Comparison of ENCODE assay signal across 9 mouse cellular contexts in genomic region chr8:47082201-47083027, GRCm38 (mm10).
DNase-seq lines count a peak whose midpoint lies in the region; ATAC-seq and TF ChIP-seq lines count a peak whose summit lies in the region.
"Had no signal": no experiment of that assay in that cellular context is flagged by ENCODE, and none has a peak within 500 bp of the region (broad histone marks: within the 10 kb centered on the region; RNA-seq: fewer than 3 reads in every experiment).

No protein-coding gene starts in this region.

- H3K27ac ChIP-seq in forebrain, postnatal 0 days (ENCODE audit: low read depth, low read length), result no peak overlapping the region
- no peak overlapping the region for H3K27ac ChIP-seq in forebrain, embryonic 12.5 days
- peak overlapping the region; percentile 20; the same call in 1 of the 2 replicates for H3K27ac ChIP-seq in lung, embryonic 16.5 days (ENCODE audit: low read length)
- H3K27ac ChIP-seq in intestine, postnatal 0 days (ENCODE audit: low read depth, low read length), result no peak overlapping the region

- H3K36me3 ChIP-seq in forebrain, postnatal 0 days (ENCODE audit: insufficient read depth), result no peaks in the 10 kb centered on the region
- H3K36me3 ChIP-seq in forebrain, embryonic 12.5 days (replicated peaks), result no peaks in the 10 kb centered on the region
- no peaks in the 10 kb centered on the region for H3K36me3 ChIP-seq in lung, embryonic 16.5 days (ENCODE audit: control insufficient read depth, insufficient read depth, low read length)
- no peaks in the 10 kb centered on the region for H3K36me3 ChIP-seq in intestine, postnatal 0 days (ENCODE audit: control insufficient read depth, insufficient read depth)

- H3K4me1 ChIP-seq in forebrain, postnatal 0 days (ENCODE audit: insufficient read depth), result no peaks in the 10 kb centered on the region
- H3K4me1 ChIP-seq in forebrain, embryonic 12.5 days, result no peaks in the 10 kb centered on the region
- peaks cover 8% of the 10 kb centered on the region; the same call in 1 of the 2 replicates for H3K4me1 ChIP-seq in lung, embryonic 16.5 days (replicated peaks; ENCODE audit: control insufficient read depth, insufficient read depth, low read length)
- no peaks in the 10 kb centered on the region for H3K4me1 ChIP-seq in intestine, postnatal 0 days (replicated peaks; ENCODE audit: control insufficient read depth, insufficient read depth, low read length)

- H3K9ac ChIP-seq in forebrain, postnatal 0 days, result no peak overlapping the region
- H3K9ac ChIP-seq in forebrain, embryonic 12.5 days, result no peak overlapping the region
- H3K9ac ChIP-seq in lung, embryonic 16.5 days (ENCODE audit: low read length), result no peak overlapping the region
- no peak overlapping the region for H3K9ac ChIP-seq in intestine, postnatal 0 days (ENCODE audit: low read depth, low read length)

- H3K9me3 ChIP-seq in forebrain, postnatal 0 days (ENCODE audit: low read length), result no peaks in the 10 kb centered on the region
- no peaks in the 10 kb centered on the region for H3K9me3 ChIP-seq in forebrain, embryonic 12.5 days
- no peaks in the 10 kb centered on the region for H3K9me3 ChIP-seq in lung, embryonic 16.5 days (ENCODE audit: control insufficient read depth, low read length)
- no peaks in the 10 kb centered on the region for H3K9me3 ChIP-seq in intestine, postnatal 0 days (ENCODE audit: control insufficient read depth)

- no peak for TF ChIP-seq CTCF in forebrain, postnatal 0 days (IDR thresholded peaks at IDR 0.05; ENCODE audit: low read depth)
- no peak for TF ChIP-seq CTCF in intestine, postnatal 0 days (IDR thresholded peaks at IDR 0.05; ENCODE audit: low read depth)

- 73% methylated on average over 22 of the region's 22 CpGs for WGBS in forebrain, postnatal 0 days
- WGBS in forebrain, embryonic 12.5 days, result 90% methylated on average over 22 of the region's 22 CpGs
- WGBS in lung, embryonic 16.5 days, result 60% methylated on average over 22 of the region's 22 CpGs
- WGBS in intestine, postnatal 0 days, result 67% methylated on average over 22 of the region's 22 CpGs

- peak; percentile 49 for DNase-seq in forebrain, postnatal 0 days
- no peak for DNase-seq in lung, postnatal 25 days (ENCODE audit: low spot score)
- peak; percentile 21 for DNase-seq in lung, postnatal 36 days
- DNase-seq: thymus, postnatal 4 days had no signal

- H3K4me2 ChIP-seq in forebrain, postnatal 0 days (ENCODE audit: low read depth), result peak overlapping the region; percentile 20; the same call in 1 of the 2 replicates
- H3K4me2 ChIP-seq in forebrain, embryonic 12.5 days, result no peak overlapping the region
- peak overlapping the region; percentile 52 for H3K4me2 ChIP-seq in lung, embryonic 16.5 days (ENCODE audit: low read depth, low read length)
- peak overlapping the region; percentile 38 for H3K4me2 ChIP-seq in intestine, postnatal 0 days (replicated peaks; ENCODE audit: low read depth)

- peak; percentile 43 for ATAC-seq in forebrain, postnatal 0 days
- no peak for ATAC-seq in forebrain, embryonic 12.5 days (ENCODE audit: low FRiP score)
- ATAC-seq in lung, embryonic 16.5 days (ENCODE audit: low read depth), result peak; percentile 81
- no peak for ATAC-seq in intestine, postnatal 0 days
- no peak for ATAC-seq in CD4-positive, CD25-positive, alpha-beta regulatory T cell, adult 4 months
- ATAC-seq in megakaryocyte progenitor cell, adult 5-6 weeks (replicated peaks; ENCODE audit: poor library complexity), result no peak

- no peaks in the 10 kb centered on the region for H3K27me3 ChIP-seq in forebrain, postnatal 0 days (ENCODE audit: insufficient read depth, low read length)
- no peaks in the 10 kb centered on the region for H3K27me3 ChIP-seq in forebrain, embryonic 12.5 days
- no peaks in the 10 kb centered on the region; the same call in 1 of the 2 replicates for H3K27me3 ChIP-seq in lung, embryonic 16.5 days (ENCODE audit: control insufficient read depth, insufficient read depth, low read depth, low read length)
- no peaks in the 10 kb centered on the region for H3K27me3 ChIP-seq in intestine, postnatal 0 days (replicated peaks; ENCODE audit: control insufficient read depth, insufficient read depth, low read length)

- no peak overlapping the region for H3K4me3 ChIP-seq in forebrain, postnatal 0 days (ENCODE audit: low read depth, low read length)
- H3K4me3 ChIP-seq in forebrain, embryonic 12.5 days (replicated peaks), result no peak overlapping the region
- H3K4me3 ChIP-seq in lung, embryonic 16.5 days (ENCODE audit: low read length), result peak overlapping the region; percentile 13; the same call in 1 of the 2 replicates
- no peak overlapping the region for H3K4me3 ChIP-seq in intestine, postnatal 0 days (ENCODE audit: low read depth, low read length)

Comparison
In these comparisons a context has a peak if more than half of its experiments do, and no peak if none do; other contexts are left out.
1. ATAC-seq: peak in forebrain, postnatal 0 days (single experiment) and lung, embryonic 16.5 days (single experiment); none in forebrain, embryonic 12.5 days (single experiment), intestine, postnatal 0 days (single experiment), CD4-positive, CD25-positive, alpha-beta regulatory T cell, adult 4 months (single experiment) and megakaryocyte progenitor cell, adult 5-6 weeks (single experiment).